Mouse (Mus musculus): ENCODE data around the gene Ralgps2. TPM values are rescaled to one million over a fixed set of nuclear protein-coding genes. Genes with fewer than 3 reads are reported as not detected.

Ralgps2 gene
- polyA plus RNA-seq, 1 experiment from 2014 or later = 5.8 TPM

- 24% methylated on average over 2 of the region's 2 CpGs for WGBS (ENCODE audit: missing documents)
- H3K4me3 ChIP-seq (ENCODE audit: inconsistent target) = no peak overlapping the region
- no peaks in the 10 kb centered on the region for H3K36me3 ChIP-seq (ENCODE audit: inconsistent target)
- no peak overlapping the region for H3K27ac ChIP-seq
- H3K79me2 ChIP-seq (ENCODE audit: inconsistent target) = no peaks in the 10 kb centered on the region
Observed at GRCm38 (mm10) chr1:156786074-156786473, 153.4 kb downstream of the Ralgps2 start.

GRCm38 (mm10) chr1:156784974-156785373, 154.5 kb downstream of the Ralgps2 start:
- no peaks in the 10 kb centered on the region for H3K36me3 ChIP-seq (ENCODE audit: inconsistent target)
- no peaks in the 10 kb centered on the region for H3K79me2 ChIP-seq (ENCODE audit: inconsistent target)
- WGBS (ENCODE audit: missing documents) = 98% methylated on average over 9 of the region's 10 CpGs
- no peak overlapping the region for H3K27ac ChIP-seq
- no peak overlapping the region for H3K4me3 ChIP-seq (ENCODE audit: inconsistent target)

- H3K79me2 ChIP-seq (ENCODE audit: inconsistent target) = no peaks in the 10 kb centered on the region
- WGBS (ENCODE audit: missing documents) = 84% methylated on average over 5 of the region's 5 CpGs
- no peak overlapping the region for H3K27ac ChIP-seq
- H3K4me3 ChIP-seq (ENCODE audit: inconsistent target) = no peak overlapping the region
- no peaks in the 10 kb centered on the region for H3K36me3 ChIP-seq (ENCODE audit: inconsistent target)
Observed at GRCm38 (mm10) chr1:156784116-156784515, 155.3 kb downstream of the Ralgps2 start.

- 72% methylated on average over 14 of the region's 14 CpGs for WGBS (ENCODE audit: missing documents)
- no peaks in the 10 kb centered on the region for H3K79me2 ChIP-seq (ENCODE audit: inconsistent target)
- H3K4me3 ChIP-seq (ENCODE audit: inconsistent target) = no peak overlapping the region
- H3K27ac ChIP-seq = no peak overlapping the region
- H3K36me3 ChIP-seq (ENCODE audit: inconsistent target) = no peaks in the 10 kb centered on the region
Observed at GRCm38 (mm10) chr1:156781971-156782850, 157.2 kb downstream of the Ralgps2 start.

- Histone ChIP-seq H3K79me2 (ENCODE audit: inconsistent target) (no peaks in the 10 kb centered on the region), H3K36me3 (ENCODE audit: inconsistent target) (no peaks in the 10 kb centered on the region), H3K27ac (no peak overlapping the region), H3K4me3 (ENCODE audit: inconsistent target) (no peak overlapping the region)
- WGBS (ENCODE audit: missing documents) = 93% methylated on average over 12 of the region's 12 CpGs
Observed at GRCm38 (mm10) chr1:156781076-156781741, 158.2 kb downstream of the Ralgps2 start.

- Histone ChIP-seq H3K27ac (no peak overlapping the region), H3K79me2 (ENCODE audit: inconsistent target) (no peaks in the 10 kb centered on the region), H3K36me3 (ENCODE audit: inconsistent target) (no peaks in the 10 kb centered on the region), H3K4me3 (ENCODE audit: inconsistent target) (no peak overlapping the region)
- 87% methylated on average over 16 of the region's 16 CpGs for WGBS (ENCODE audit: missing documents)
Observed at GRCm38 (mm10) chr1:156780234-156781005, 159.0 kb downstream of the Ralgps2 start.

GRCm38 (mm10) chr1:156779595-156779994, 159.8 kb downstream of the Ralgps2 start:
- Histone ChIP-seq H3K36me3 (ENCODE audit: inconsistent target) (no peaks in the 10 kb centered on the region), H3K4me3 (ENCODE audit: inconsistent target) (no peak overlapping the region), H3K27ac (no peak overlapping the region), H3K79me2 (ENCODE audit: inconsistent target) (no peaks in the 10 kb centered on the region)
- 72% methylated on average over 4 of the region's 4 CpGs for WGBS (ENCODE audit: missing documents)

- Histone ChIP-seq H3K36me3 (ENCODE audit: inconsistent target) (no peaks in the 10 kb centered on the region), H3K27ac (no peak overlapping the region), H3K79me2 (ENCODE audit: inconsistent target) (no peaks in the 10 kb centered on the region), H3K4me3 (ENCODE audit: inconsistent target) (no peak overlapping the region)
- 93% methylated on average over 6 of the region's 6 CpGs for WGBS (ENCODE audit: missing documents)
Observed at GRCm38 (mm10) chr1:156778977-156779376, 160.4 kb downstream of the Ralgps2 start.

- WGBS (ENCODE audit: missing documents) = 89% methylated on average over 4 of the region's 4 CpGs
- Histone ChIP-seq H3K36me3 (ENCODE audit: inconsistent target) (no peaks in the 10 kb centered on the region), H3K4me3 (ENCODE audit: inconsistent target) (no peak overlapping the region), H3K79me2 (ENCODE audit: inconsistent target) (no peaks in the 10 kb centered on the region), H3K27ac (no peak overlapping the region)
Observed at GRCm38 (mm10) chr1:156777896-156778295, 161.5 kb downstream of the Ralgps2 start.

GRCm38 (mm10) chr1:156775983-156776382, 163.4 kb downstream of the Ralgps2 start:
- Histone ChIP-seq H3K4me3 (ENCODE audit: inconsistent target) (no peak overlapping the region), H3K79me2 (ENCODE audit: inconsistent target) (no peaks in the 10 kb centered on the region), H3K27ac (no peak overlapping the region), H3K36me3 (ENCODE audit: inconsistent target) (no peaks in the 10 kb centered on the region)
- 57% methylated on average over 7 of the region's 7 CpGs for WGBS (ENCODE audit: missing documents)

- H3K4me3 ChIP-seq (ENCODE audit: inconsistent target) = no peak overlapping the region
- H3K36me3 ChIP-seq (ENCODE audit: inconsistent target) = no peaks in the 10 kb centered on the region
- no peak overlapping the region for H3K27ac ChIP-seq
- no peaks in the 10 kb centered on the region for H3K79me2 ChIP-seq (ENCODE audit: inconsistent target)
- 89% methylated on average over 4 of the region's 4 CpGs for whole genome bisulfite sequencing (ENCODE audit: missing documents)
Observed at GRCm38 (mm10) chr1:156775190-156775589, 164.2 kb downstream of the Ralgps2 start.

- no peaks in the 10 kb centered on the region for H3K79me2 ChIP-seq (ENCODE audit: inconsistent target)
- WGBS (ENCODE audit: missing documents) = 92% methylated on average over 10 of the region's 10 CpGs
- no peak overlapping the region for H3K4me3 ChIP-seq (ENCODE audit: inconsistent target)
- H3K36me3 ChIP-seq (ENCODE audit: inconsistent target) = no peaks in the 10 kb centered on the region
- no peak overlapping the region for H3K27ac ChIP-seq
Observed at GRCm38 (mm10) chr1:156770845-156771244, 168.6 kb downstream of the Ralgps2 start.

- H3K27ac ChIP-seq = no peak overlapping the region
- no peaks in the 10 kb centered on the region for H3K79me2 ChIP-seq (ENCODE audit: inconsistent target)
- no peak overlapping the region for H3K4me3 ChIP-seq (ENCODE audit: inconsistent target)
- 91% methylated on average over 18 of the region's 18 CpGs for WGBS (ENCODE audit: missing documents)
- H3K36me3 ChIP-seq (ENCODE audit: inconsistent target) = no peaks in the 10 kb centered on the region
Observed at GRCm38 (mm10) chr1:156769621-156770297, 169.7 kb downstream of the Ralgps2 start.

GRCm38 (mm10) chr1:156769163-156769562, 170.3 kb downstream of the Ralgps2 start:
- Histone ChIP-seq H3K36me3 (ENCODE audit: inconsistent target) (no peaks in the 10 kb centered on the region), H3K4me3 (ENCODE audit: inconsistent target) (no peak overlapping the region), H3K27ac (no peak overlapping the region), H3K79me2 (ENCODE audit: inconsistent target) (no peaks in the 10 kb centered on the region)
- 81% methylated on average over 5 of the region's 5 CpGs for WGBS (ENCODE audit: missing documents)
